Mouse (Mus musculus): ENCODE results near the gene Lrfn4.

GRCm38 (mm10) chr19:4615151-4616093 is at the start of gene Lrfn4:
- no peak for TF ChIP-seq CTCF (IDR thresholded peaks at IDR 0.05; ENCODE audit: extremely low read depth, insufficient read length, insufficient replicate concordance, low read depth, low read length)
- no peak for TF ChIP-seq POLR2A (IDR thresholded peaks at IDR 0.05; ENCODE audit: low read depth, low read length)
